Mouse (Mus musculus) liver, embryonic 14.5 days (tissue): Measurements from ENCODE around the gene Dctd.

ENCODE experiments used
- CTCF ChIP-seq: IDR thresholded peaks from 2 replicates; pipeline ENCODE4 v1.5.1; 2016; ENCODE audit warnings: antibody characterized with exemption, low read depth, control low read depth
- EP300 ChIP-seq: IDR thresholded peaks from 2 replicates; pipeline ENCODE4 v1.6.1; 2016; ENCODE audit warnings: antibody characterized with exemption, low read depth

- no peak for TF ChIP-seq CTCF
- TF ChIP-seq EP300 = no peak
These were observed 35.3 kb upstream of the Dctd start for GRCm38 (mm10) chr8:48063526-48064072.
